Mouse (Mus musculus) cerebellum, adult 2 months (tissue): Measurements from ENCODE around the gene Dcaf12.

ENCODE experiments used
- CTCF ChIP-seq: fragments of 200-500 bp; IDR thresholded peaks from 2 replicates; pipeline ENCODE4 v1.5.1; 2011; ENCODE audit warnings: low read depth, mild to moderate bottlenecking, control low read depth, low read length, moderate library complexity, borderline replicate concordance; ENCODE audit not compliant: insufficient read depth
- POLR2A ChIP-seq: fragments of 200-500 bp; IDR thresholded peaks from 2 replicates; pipeline ENCODE4 v1.6.1; 2011; ENCODE audit warnings: low read length, control low read depth, borderline replicate concordance; ENCODE audit not compliant: insufficient read depth

DNA sequence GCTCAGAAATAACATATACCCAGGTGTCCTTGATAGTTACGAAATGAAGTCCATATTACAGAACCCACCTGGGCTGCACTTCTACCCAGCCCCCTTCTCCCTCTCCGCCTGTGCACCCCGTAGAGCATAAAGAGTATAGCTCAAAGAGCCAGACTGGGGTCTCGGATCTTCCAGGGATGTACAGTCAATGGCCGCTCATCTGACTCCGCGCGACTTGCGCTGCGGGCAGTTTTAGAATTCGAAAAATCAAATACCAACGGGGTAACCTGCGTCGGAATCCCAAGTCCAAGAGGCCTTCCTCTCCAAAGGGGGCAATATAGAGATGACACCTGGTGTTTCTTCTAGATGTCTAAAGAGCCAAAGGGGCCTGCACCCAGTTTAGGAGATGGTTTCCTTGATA is 967 bp downstream of the Dcaf12 start:
- TF ChIP-seq CTCF (no peak), POLR2A (no peak)
